Mouse (Mus musculus): ENCODE data around the gene Agl.

The Agl gene

DNA sequence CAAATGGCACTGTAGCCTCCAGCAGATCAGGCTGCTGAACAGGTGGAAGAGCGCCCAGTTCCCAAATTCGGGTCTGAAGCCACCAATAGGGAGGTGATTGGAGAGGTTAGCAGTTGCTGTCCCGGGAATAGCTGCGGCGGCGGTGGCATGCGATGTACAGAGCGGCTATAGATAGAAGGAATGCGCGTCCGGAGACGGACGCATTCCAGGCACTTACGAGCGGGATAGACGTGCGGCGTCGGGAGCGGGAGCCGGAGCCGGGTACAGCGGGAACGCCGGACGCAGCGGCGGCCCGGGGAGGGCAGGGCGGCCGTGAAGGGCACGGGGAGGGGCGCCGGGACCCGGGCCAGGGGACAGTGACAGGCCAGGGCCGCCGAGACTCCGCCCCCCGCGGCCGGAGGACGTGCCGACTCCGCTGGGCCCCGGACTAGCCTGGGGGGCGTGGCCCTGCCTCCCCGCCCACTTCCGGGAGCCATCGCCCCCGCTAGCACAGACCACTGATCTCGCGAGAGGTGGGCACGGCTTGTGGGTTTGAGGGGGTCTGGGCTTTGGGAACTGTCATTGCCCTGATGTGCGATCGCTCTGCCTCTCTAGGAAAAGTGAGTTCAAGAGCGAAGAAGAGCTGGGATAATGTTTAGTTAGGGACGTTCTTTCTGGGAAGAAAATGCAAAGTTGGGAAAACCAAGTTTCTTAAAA lies at the start of gene Agl:
Agl (minus strand) TSS at position 356 of the 696 bp plus-strand sequence.
- DNase-seq (ENCODE audit: low read depth, low spot score) = peak; percentile 95

DNA sequence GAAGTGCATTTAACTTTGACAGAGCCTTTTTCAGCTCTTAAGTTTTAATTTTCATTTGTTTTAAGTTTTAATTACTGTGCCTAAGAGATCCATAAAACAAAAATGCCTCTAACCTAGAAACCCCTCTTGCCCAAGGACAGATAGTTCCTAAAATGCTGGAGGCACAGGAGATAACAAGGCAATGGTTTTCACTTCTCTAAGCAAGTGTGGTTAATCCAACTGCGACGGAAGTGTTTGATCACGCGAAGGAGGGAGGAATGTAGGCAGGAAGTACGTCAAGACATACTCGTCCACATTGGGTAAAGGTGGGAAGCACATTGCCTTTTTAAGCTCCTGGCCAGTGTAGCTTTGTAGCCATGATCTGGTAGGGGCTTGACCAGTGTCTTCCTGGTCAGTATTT lies 49.6 kb upstream of the Agl start:
- DNase-seq (ENCODE audit: low read depth, low spot score) = no peak

DNA sequence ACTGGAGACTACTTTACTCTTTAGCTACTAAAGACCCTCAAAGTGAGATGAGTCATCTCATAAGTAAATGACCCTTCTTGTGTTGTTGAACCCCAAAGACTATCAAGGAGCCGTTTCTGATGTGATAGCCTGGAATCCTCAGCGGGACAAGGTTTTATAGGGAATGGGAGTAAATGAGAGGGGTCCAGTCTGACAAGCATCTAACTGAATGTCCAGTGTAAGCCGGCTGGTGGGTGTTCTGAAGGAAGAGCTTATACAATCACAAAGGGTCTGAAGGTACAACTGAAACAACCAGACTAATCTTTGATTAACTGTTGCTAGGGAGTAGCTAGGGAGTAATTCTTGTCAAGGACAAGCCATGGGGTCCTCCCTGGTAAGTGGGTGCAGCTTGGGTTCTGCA lies 44.5 kb upstream of the Agl start:
- DNase-seq (ENCODE audit: low read depth, low spot score) = no peak

DNA sequence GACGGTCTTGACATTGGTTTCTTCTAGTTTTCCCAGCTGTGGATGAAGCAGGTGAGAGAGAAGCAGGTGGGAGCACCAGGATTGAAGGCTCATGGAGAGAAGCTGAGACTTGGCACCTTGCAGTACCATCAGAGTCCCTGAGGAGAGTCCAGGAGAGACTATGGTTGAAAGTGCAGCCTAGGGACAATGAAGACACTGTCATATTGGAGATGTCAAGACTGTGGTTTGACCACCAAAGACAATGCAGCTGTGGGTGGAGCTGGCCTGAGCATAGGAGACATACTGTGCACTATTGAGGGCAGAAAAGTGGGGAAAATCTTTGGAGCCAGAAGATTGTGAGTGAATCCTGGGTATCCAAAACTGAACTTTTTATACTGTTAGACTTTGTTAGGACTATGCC lies 42.4 kb upstream of the Agl start:
- no peak for DNase-seq (ENCODE audit: low read depth, low spot score)

DNA sequence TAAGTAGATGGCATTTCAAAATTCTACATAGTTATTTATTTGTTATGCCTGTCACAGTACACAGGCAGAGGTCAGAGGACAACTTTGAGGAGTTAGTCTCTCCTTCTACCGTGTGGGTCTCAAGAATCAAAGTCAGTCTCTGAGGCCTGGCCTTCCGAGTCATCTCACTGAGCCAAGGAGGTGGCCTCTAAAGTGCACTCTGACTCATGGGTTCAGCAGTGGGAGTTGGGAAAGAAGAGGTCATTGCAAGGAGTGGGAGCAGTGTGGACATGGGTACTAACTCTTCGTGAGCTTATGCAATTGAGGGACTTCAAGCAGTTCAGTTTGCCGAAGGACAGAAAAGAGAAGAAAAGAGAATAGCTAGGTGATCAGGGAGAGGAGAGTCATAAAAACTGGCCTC lies 41.0 kb upstream of the Agl start:
- no peak for DNase-seq (ENCODE audit: low read depth, low spot score)

DNA sequence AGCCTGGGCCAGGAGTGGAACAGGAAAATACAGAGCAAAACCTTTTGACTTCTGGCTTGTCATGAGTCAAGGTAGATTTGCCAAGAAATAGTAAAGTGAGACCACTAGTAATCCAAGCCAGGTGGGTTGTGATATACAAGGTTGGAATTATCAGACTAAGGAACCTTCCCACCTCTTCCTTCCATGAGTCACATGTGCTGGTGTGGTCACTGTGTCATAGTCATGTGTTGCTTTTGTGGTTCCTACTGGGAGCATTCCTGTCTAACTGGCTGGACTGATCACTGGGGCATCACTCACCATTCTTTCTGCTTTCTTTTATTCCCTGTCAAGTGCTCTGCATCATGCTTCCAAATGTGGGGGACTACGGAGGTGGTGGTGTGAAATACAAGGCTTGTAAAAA lies 40.1 kb upstream of the Agl start:
- no peak for DNase-seq (ENCODE audit: low read depth, low spot score)

DNA sequence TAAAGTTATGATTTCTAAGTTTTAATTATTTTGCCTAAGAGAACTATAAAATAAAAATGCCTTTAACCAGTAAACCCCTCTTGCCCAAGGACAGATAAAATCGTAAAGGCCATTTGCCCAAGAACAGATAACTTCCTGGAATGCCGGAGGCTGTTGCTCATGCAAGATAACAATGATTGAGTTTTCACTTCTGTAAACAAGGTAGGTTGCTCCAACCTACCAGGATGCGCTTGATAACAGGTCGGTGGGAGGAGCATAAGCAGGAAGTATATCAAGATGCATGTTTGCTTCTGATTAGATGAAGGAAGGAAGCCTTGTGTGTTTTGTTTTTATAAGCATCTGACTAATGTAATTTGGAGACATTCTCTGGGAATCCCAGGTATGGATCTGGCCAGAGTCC lies 38.1 kb upstream of the Agl start:
- no peak for DNase-seq (ENCODE audit: low read depth, low spot score)

DNA sequence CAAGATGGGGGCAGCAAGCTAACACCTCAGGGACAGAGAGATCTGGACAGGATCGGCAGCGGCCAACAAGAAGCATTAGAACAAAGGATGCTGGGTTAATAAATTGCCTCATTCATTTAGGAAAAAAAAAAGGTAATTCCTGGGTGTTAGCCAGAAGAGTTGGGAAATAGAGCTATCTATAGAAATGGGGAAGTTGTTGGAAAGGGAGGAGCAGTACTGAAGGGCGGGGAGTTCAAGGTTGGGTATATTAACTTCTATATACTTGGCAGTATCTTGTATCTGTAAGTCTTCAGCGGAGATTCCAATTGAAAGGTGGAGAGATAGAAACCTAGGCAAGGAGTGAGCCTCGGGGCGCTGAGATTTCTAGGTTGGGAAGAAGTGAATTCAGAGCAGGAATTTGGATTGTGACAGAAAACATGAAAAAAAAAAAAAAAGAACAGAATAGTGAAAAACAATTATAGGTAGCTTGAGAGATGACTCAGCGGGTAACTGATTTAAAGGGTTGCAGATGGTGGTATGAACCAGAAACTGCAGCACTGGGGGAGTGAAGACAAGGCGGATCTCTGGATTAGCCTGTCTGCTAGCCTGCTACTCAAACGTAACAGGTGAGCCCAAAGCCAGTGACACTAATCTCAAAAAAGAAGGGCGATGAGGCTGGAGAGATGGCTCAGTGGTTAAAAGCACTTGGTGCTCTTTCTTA lies 37.1 kb upstream of the Agl start:
- DNase-seq (ENCODE audit: low read depth, low spot score) = no peak

DNA sequence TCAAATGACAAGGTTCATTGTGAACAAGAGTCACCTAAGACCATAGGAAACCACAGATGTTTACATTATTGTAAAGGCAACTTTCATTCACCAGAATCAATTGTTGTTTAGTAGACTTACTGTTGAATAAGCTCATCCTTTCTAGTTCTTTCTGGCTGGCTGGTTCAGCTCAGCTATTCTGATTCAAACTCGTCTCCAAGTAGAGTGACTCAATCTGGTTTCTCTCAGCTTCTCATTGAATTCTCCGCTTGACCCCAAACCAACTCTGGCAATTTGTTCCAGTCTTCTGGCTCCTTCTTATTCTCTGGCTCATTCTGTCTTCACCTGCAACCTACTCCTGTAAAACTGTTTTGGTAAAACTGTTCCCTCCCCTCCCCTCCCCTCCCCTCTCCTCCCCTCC lies 33.3 kb upstream of the Agl start:
- DNase-seq (ENCODE audit: low read depth, low spot score) = peak; percentile 53

DNA sequence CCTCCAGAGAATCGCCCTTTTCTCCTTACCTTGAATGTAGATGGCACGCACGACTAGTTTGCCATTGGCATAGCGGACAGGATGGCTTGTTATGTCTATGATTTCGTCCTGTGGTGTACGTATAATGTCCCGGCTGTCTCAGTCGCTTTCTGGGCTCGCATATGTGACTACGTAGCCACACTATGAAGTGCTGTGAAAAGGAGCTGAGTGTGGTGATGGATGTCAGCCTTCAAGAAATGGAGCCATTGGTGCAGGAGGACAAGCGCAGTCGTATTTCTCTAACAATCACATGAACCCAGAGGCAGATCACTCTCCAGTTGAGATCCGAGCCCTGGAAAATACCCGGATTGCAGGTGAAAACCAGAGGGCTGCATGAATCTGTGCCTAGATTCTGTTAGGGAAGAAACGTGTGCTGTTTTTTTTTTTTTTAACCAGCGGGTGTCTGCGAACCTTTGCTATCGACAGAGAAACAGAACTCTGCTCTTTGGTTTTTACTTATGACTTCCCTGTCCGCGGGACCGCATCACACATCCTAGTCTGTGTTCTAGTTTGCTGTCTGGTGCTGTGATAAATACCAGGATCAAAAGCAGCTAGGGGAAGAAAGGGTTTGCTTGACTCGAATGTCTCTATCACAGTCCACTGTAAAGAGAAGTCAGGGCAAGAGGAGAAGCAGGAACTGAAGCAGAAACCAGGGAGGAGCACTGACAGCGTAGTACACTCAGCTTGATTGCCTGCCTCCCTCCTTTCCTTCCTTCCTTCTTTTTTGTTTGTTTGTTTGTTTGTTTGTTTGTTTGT lies 28.9 kb upstream of the Agl start:
- DNase-seq (ENCODE audit: low read depth, low spot score) = no peak

DNA sequence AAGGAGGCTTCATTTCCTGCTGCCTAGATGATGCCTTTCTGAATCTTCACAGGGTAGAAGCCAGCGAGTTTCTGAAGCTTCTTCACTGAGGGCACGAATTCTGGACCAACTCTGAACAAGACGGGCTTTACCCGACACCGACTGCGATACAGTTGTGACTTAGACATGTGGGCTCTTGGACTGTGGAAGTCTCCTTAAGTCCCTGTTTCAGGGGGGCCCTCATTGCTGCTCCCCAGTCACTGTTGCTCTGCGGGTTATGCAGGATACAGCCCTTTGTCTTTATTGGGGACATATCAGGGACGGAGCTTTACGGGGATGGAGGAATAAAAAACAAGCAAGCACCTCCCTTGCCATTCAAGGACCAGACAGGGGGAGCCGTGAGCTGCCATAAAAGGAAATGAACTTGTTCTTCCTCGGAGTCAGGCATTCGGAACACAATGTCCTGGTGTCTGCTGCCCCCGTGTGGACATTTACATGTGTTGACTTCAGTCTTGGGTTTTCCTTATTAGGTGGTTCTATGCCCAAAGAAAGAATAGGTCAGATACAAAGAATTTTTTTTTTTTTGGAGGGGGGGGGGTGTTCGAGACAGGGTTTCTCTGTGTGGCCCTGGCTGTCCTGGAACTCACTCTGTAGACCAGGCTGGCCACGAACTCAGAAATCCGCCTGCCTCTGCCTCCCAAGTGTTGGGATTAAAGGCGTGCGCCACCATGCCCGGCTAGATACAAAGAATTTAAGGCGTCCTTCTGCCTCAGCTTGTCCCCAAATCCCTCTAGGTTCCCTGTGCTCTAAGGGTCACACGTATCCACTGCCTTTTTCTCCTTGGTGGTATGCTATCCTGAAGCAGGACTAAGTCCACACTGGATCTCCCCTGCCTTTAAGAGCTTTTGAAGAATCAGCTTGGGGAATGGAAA lies 28.1 kb upstream of the Agl start:
- peak; percentile 97 for DNase-seq (ENCODE audit: low read depth, low spot score)

DNA sequence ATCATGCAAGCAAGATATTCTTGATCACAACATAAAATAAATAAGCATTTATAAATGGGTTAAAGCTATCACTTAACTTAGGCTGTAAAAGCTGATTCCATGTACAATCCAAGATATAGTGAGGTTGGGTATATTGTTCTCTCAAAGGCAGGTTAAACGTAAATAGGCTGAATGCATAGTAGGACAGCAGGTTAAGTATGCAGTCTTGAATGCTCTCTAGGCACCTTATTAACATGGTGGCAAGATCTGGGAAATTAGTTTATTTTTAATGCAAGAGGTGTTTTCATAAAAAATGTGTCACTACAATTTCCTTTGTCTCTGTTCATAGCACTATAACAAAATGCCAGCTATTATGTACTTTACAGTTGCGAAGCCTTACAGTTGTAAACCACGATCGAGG lies 27.4 kb upstream of the Agl start:
- no peak for DNase-seq (ENCODE audit: low read depth, low spot score)

DNA sequence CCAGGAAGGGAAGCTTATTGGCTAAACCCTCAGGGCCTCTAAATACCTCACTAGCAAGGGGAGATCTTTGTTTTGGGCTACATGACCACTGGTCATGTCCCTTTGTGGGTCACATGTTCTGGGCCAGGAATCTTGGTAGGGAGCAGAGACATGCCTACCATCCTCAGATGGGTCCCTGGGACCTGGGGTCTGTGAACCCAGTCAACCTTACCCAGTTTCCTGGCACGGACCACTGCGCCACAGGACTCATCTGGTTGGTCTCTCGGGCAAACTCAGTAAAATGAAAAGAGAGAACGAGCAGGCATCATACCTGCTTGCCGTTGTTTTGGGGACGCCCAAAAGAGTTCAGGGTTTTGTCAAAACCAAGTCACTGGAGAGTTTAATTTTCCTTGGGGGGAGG lies 26.3 kb upstream of the Agl start:
- DNase-seq (ENCODE audit: low read depth, low spot score) = no peak

DNA sequence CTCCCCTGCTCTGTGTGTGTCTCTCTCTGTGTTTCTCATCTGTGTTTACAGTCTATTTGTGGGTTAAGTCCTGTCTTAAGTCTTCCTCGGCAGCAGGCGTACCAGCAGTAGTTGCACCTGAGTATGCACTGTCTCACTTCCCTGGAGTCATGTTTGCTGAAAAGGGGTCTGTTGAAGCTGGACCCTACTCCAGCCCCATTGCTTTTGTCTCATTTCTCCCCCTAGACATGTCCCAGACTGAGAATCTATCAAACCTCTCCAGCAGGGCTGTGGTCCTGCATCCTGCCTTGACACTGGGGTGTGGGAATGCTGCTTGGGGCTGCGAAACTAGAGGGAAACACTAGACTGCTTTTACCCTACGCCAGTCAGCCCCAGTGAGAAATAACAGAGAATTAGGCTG lies 25.5 kb upstream of the Agl start:
- DNase-seq (ENCODE audit: low read depth, low spot score) = no peak

DNA sequence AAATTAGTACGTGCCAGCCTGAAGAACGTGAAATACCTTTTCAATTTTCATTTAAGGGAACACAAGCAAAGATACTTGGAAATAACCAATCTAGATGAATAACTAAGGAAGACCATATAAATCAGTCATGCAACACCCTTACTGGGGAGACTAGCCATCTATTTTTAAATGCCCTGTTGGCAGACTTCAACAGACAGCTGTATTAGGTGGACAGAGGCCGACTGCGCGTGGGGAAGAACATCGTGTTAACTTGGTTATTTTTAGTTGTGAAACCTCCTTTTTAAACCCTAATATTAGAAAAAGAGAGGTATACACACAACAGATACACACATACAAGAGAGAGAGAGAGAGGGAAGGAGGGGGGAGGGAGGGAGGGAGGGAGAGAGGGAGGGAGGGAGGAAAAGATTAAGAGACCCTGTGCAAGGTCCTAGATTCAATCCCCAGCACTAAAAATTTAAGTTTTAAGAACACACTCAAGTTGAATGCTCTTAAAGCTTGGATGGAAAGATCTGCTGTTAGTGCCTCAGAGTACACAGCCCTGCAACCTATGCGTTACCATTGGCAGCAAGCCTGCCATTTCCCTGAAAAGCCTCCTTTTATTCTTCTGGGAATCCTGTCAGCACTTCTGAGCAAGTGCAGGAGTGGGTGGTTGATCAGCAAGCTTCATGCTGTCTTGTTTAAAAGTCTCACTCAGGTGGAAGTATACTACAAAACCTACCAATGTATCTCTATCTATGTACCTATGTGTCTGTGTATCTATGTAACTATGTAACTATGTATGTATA lies 24.8 kb upstream of the Agl start:
- no peak for DNase-seq (ENCODE audit: low read depth, low spot score)

DNA sequence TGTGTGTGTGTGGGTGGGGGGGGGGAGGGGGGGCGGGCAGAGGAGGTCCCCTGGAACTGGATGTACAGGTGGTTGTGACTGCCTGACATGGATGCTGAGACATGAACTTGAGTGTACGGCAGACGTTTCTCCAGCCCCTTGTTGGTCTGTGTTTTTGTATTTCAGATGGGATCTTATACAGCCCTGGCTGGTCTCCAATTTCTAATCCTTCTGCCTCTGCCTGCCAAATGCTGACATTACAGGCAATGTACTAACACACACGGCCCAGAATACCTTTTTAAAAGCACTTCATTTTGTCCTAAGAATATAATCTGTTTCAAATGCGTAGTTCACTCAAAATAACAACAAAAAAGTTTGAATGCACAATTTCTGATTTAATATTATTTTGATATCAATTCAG lies 23.4 kb upstream of the Agl start:
- DNase-seq (ENCODE audit: low read depth, low spot score) = no peak

DNA sequence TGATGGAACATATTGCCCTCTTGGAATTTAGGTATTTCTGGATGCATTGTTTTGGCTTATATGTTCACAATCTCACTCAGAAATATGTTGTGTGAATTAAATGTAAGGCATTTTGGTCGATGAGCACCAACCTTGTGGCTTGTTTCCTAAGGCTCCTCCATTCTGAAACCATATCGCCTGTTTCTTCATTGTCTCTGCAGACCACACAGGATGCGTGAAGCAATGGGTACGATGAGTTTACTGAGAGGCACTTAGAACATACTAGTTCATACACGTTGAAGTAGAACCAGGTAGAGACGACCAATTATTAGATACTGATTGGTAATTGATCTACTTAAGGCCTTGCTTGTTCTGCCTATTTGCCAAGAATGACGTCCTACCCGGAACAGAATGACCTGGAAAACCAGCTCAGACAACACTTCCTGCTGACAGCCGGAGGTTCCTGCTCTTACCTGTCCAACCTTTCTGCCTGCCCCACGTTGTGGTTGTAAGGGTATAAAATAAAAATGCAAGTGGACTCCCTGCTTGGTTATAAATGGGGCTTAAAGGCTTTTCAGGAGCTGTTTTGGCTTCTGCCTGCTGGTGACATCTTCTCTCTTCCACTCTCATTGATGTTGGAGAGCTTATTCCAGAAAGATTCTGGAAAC lies 21.4 kb upstream of the Agl start:
- no peak for DNase-seq (ENCODE audit: low read depth, low spot score)

DNA sequence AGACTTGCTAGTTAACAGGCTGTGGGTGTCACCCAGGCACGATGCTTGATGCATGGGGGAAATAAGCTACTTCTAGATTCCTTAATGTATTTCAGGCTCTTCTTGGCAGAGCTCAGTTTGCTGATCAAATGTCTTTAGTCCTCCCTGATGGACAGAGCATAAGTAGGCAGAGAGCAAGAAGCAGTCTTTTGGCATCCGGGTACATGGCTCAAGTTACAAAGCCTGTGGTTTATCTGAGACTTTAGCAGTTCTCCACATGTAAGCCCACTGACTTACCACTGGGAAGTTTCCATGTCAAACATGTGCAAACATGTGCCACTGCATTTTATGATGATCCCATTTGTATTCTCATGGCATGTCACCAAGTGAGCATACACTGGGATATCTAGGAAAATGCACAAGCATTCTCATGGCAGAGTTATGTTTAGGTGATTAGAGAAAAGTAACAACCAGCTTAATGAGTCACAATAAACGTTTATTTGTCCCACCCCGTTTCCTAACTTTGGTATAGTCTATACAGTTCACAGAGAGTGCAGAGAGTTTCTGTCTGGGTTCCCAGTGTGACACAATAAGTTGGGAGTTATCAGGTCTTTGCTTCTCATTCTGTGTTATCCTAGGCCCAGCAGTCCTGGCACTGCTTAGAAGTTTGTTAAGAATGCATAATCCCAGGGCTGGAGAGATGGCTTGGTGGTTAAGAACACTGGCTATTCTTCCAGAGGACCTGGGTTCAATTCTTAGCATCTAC lies 18.7 kb upstream of the Agl start:
- no peak for DNase-seq (ENCODE audit: low read depth, low spot score)

DNA sequence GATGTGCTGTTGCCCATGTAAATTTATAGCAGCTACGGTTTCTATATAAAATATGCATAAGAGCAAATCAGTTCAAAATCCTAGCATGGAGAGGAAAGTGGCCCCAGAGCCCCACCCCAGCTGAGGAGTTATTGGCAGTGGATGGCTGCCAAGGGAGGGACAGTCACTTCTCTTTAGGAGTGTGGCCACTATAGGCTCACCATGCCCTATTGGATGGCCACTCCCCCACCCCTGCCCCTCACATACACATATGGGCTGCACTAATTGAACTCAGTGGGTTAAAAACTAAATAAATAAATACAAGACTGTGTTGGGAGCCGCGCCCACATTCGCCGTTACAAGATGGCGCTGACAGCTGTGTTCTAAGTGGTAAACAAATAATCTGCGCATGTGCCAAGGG lies 9.3 kb upstream of the Agl start:
- no peak for DNase-seq (ENCODE audit: low read depth, low spot score)
